Mouse (Mus musculus): Measurements from ENCODE around the gene Grrp1. TPM values are rescaled to one million over a fixed set of nuclear protein-coding genes. Genes with fewer than 3 reads are reported as not detected.
A peak's percentile ranks its signal among the peaks of the same experiment; 100 is the strongest.
"Not testable (repeated sequence)": the region's sequence is repeated elsewhere in the genome, so short reads cannot be mapped to it uniquely, and the experiment has no call there.

Grrp1 gene
- polyA plus RNA-seq, 1 experiment from 2014 or later = 9.2 TPM

- H3K36me3 ChIP-seq = peaks cover 26% of the 10 kb centered on the region
- H3K9me3 ChIP-seq (replicated peaks) = no peaks in the 10 kb centered on the region
- H3K27ac ChIP-seq = peak within 1 kb of the TSS; percentile 100
- H3K4me1 ChIP-seq = peaks cover 35% of the 10 kb centered on the region
- WGBS = under 1% methylated on average over 43 of the region's 43 CpGs
- peak within 1 kb of the TSS; percentile 64 for H3K4me3 ChIP-seq
- H3K27me3 ChIP-seq (ENCODE audit: low read depth, poor library complexity, severe bottlenecking) = peaks cover 1% of the 10 kb centered on the region; the same call in 1 of the 2 replicates
- peak; percentile 86 for DNase-seq (ENCODE audit: low spot score)
Measured at GRCm38 (mm10) chr4:134287575-134288025, 33.7 kb upstream of the Grrp1 start, which contains the start of gene Pdik1l. TSS of gene Pdik1l (minus strand) at chr4:134287895.

DNA sequence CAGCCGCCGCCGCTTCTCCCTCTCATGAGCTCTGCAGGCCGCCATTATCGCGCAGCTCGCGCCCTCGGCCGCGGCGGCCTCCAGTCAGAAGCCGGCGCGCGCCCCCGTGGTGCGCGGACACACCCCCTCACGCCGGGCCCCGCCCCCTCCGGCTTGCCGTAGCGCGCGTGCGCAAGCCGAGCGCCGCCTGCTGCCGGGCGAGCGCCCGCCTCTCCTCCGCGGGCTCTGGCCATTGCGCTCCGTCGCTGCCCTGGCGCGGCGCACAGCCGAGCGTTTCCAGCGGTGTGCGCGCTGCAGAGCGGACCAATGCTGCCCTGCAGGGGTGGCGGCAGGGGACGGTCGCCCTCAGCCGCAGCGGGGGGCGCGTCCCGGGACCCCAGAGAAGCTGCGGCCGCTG lies 33.3 kb upstream of the Grrp1 start:
- peaks cover 31% of the 10 kb centered on the region for H3K36me3 ChIP-seq
- peak; percentile 99 for DNase-seq (ENCODE audit: low spot score)
- H3K4me1 ChIP-seq = peaks cover 35% of the 10 kb centered on the region
- under 1% methylated on average over 57 of the region's 59 CpGs for WGBS
- H3K27ac ChIP-seq = peak overlapping the region; percentile 100
- H3K4me3 ChIP-seq = peak overlapping the region; percentile 64
- no peaks in the 10 kb centered on the region for H3K9me3 ChIP-seq (replicated peaks)
- H3K27me3 ChIP-seq (ENCODE audit: low read depth, poor library complexity, severe bottlenecking) = no peaks in the 10 kb centered on the region

DNA sequence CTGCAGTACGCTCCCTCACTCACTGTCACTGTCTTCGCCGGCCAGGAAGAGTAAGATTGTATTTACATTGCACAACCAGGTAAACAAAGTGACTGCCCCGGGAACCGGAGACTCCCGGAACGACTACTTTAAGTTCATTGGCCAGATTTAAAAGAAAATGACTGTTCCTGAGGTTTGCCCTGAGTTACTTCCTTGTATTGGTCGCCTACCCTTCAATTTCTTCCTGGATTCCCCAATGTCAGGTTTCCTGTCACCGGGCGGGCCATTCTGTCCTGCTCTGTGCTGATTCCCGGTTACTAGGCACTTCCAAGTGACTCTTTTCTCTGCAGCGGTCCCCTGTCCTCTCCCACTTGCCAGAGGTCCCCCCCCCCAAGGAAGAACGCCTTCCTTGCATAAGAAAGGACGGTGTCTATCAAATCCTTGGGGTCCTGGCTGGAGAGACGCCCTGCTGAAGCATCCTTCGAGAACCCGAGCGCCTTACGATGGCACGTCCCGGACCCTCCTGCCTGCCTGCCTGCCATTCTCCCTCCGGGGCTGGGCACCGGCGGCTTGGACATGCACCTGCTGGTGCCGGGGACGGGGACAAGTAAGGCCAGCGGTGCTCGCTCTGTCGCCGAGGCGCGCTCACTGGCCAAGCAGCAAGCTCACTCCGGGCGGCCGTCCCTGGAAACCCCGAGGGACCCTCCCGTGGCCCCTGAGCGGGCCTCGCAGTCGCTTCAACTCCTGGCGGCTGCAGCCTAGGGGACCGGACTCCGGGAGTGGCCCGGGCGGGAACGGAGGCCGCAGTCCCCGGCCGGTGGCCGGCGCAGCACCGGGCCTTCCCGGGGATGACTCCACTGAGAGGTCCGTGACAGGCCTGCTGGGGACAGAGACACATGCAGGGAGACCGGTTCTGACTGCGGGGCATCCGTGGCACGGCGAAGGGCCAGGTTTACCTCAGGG lies 32.6 kb upstream of the Grrp1 start:
- Histone ChIP-seq H3K4me1 (peaks cover 35% of the 10 kb centered on the region), H3K27ac (peak overlapping the region; percentile 100), H3K9me3 (replicated peaks) (no peaks in the 10 kb centered on the region), H3K27me3 (ENCODE audit: low read depth, poor library complexity, severe bottlenecking) (no peaks in the 10 kb centered on the region), H3K4me3 (peak overlapping the region; percentile 64), H3K36me3 (peaks cover 37% of the 10 kb centered on the region)
- 4% methylated on average over 59 of the region's 59 CpGs for WGBS
- no peak for DNase-seq (ENCODE audit: low spot score)

DNA sequence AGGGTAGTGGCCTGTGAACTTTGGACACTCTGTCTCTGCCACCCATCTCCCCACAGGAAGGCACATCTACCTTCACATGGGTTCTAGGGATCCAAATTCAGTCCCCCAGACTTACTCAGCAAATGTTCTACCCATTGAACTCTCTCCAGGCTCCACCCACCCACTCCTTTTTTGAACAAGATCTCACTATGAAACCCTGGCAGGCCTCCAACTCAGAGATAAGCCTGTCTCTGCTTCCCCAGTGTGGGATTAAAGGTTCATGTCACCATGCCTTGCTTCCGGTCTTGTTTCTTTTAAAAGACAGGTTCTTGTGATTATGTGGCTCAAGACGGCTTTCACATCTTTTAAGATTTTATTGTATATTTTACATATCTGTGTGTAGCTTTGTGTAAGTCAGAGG lies 31.0 kb upstream of the Grrp1 start:
- Histone ChIP-seq H3K4me3 (no peak overlapping the region), H3K9me3 (replicated peaks) (no peaks in the 10 kb centered on the region), H3K27me3 (ENCODE audit: low read depth, poor library complexity, severe bottlenecking) (no peaks in the 10 kb centered on the region), H3K4me1 (peaks cover 35% of the 10 kb centered on the region), H3K27ac (no peak overlapping the region), H3K36me3 (peaks cover 50% of the 10 kb centered on the region)
- DNase-seq (ENCODE audit: low spot score) = no peak
- WGBS = 98% methylated on average over 2 of the region's 2 CpGs

DNA sequence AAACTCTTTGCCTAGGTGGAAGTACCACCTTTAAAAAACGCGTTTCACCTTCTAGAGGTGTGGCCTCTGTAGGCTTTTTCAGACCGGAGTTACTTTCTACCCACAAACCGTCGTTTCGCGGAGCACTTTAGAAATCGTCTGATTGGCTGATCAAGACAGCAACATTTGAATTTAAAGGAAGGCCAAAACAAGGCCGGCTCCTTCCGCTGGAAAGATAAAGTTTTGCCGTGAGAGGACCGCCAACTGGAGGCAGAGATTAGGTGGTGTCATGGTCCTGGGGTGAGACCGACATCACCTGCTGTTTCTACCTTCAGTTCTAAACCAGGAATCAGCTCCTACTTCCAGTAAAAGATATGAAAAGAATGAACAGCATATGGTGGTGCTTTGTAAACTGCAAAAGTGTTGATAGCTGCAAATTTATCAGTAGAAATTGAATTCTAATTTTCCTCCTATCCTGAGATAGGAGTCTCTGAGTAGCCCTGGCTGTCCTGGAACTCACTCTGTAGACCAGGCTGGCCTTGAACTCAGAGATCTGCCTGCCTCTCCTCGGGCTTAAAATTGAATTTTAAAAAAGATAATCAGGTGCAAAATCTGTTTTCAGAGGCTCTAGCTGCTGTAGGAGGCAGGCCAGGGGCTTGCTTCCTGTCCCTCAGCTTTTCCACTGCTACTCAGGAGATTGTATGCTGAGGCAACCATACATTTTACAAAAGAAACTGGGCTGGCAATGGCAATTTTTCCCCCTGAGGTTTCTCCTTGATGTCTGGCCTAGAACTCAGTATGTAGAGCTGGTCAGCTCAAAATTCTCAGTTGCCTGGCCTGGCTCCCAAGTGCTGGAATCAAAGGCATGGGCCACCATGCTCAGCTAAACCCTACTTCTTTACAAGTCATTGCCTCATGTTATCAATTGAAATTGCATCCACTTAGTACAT lies 19.8 kb upstream of the Grrp1 start:
- Histone ChIP-seq H3K4me1 (peaks cover 14% of the 10 kb centered on the region), H3K36me3 (peaks cover 30% of the 10 kb centered on the region), H3K27me3 (ENCODE audit: low read depth, poor library complexity, severe bottlenecking) (no peaks in the 10 kb centered on the region), H3K9me3 (replicated peaks) (no peaks in the 10 kb centered on the region), H3K27ac (peak overlapping the region; percentile 30; the same call in 1 of the 2 replicates), H3K4me3 (peak overlapping the region; percentile 34)
- DNase-seq (ENCODE audit: low spot score) = no peak
- WGBS = 6% methylated on average over 14 of the region's 14 CpGs

DNA sequence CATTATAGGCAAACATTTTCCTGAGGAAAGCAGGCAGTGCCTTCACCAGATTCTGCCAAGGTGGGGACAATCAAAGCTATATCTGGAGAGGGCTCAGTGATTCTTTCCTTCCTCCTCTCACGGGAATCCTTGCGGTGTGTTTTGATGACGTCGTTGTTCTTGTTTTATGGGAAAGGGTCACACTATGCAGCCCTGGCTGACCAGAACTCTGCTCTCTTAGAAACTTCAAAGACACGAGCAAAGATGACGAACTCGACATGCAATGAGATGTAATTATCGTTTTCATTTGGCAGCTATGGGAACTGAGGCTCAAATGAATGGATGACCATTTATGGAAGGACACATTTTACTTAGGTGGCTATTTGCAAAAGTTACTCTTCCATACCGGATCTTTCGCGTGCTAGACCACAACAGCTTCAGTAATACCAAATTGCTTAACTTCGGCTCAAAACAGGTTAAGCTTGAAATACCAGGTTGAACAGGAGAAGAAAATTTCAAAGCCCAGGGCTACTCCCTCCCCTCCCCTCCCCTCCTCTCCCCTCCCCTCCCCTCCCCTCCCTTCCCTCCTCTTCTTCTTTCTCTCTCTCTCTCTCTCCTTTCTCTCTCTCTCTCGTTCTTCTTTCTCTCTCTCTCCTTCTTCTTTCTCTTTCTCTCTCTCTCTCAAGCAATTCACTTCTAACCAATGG lies 19.0 kb upstream of the Grrp1 start:
- no peak for DNase-seq (ENCODE audit: low spot score)
- H3K4me3 ChIP-seq = peak overlapping the region; percentile 34
- peaks cover 22% of the 10 kb centered on the region for H3K36me3 ChIP-seq
- peaks cover 14% of the 10 kb centered on the region for H3K4me1 ChIP-seq
- H3K27me3 ChIP-seq (ENCODE audit: low read depth, poor library complexity, severe bottlenecking) = no peaks in the 10 kb centered on the region
- WGBS = 27% methylated on average over 13 of the region's 13 CpGs
- H3K9me3 ChIP-seq (replicated peaks) = no peaks in the 10 kb centered on the region
- peak overlapping the region; percentile 30; the same call in 1 of the 2 replicates for H3K27ac ChIP-seq

DNA sequence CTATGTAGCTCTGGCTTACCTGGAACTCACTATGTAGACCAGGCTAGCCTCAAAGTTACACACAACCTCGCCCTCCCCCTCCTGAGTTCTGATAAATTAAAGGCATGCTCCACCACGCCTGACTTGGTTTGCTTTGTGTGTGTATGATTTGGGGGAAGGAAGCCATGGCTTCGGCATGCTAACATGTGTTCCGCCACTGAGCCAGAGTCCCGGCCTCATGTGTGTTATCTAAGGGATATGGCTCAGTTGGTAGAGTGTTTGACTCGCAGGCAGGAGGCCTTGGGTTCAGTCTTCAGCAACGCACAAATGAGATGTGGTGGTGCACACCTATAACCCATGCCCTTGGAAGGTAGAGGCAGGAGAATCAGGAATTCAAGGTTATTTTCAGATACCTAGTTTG lies 18.1 kb upstream of the Grrp1 start:
- H3K27me3 ChIP-seq (ENCODE audit: low read depth, poor library complexity, severe bottlenecking) = no peaks in the 10 kb centered on the region
- WGBS = 87% methylated on average over 7 of the region's 7 CpGs
- no peak overlapping the region for H3K4me3 ChIP-seq
- peaks cover 14% of the 10 kb centered on the region for H3K4me1 ChIP-seq
- H3K27ac ChIP-seq = no peak overlapping the region
- H3K36me3 ChIP-seq = peaks cover 13% of the 10 kb centered on the region
- no peaks in the 10 kb centered on the region for H3K9me3 ChIP-seq (replicated peaks)
- DNase-seq (ENCODE audit: low spot score) = no peak

- not testable (repeated sequence) for H3K27me3 ChIP-seq (ENCODE audit: low read depth, poor library complexity, severe bottlenecking)
Measured at GRCm38 (mm10) chr4:134269622-134270021, 15.7 kb upstream of the Grrp1 start.

GRCm38 (mm10) chr4:134268102-134268655 lies 14.3 kb upstream of the Grrp1 start:
- Histone ChIP-seq H3K27ac (no peak overlapping the region), H3K36me3 (no peaks in the 10 kb centered on the region), H3K9me3 (replicated peaks) (no peaks in the 10 kb centered on the region), H3K4me1 (peaks cover 7% of the 10 kb centered on the region), H3K4me3 (no peak overlapping the region), H3K27me3 (ENCODE audit: low read depth, poor library complexity, severe bottlenecking) (no peaks in the 10 kb centered on the region)
- no peak for DNase-seq (ENCODE audit: low spot score)
- 86% methylated on average over 19 of the region's 19 CpGs for WGBS

More at GRCm38 (mm10) chr4:134269622-134270021, 15.7 kb upstream of the Grrp1 start:
- H3K4me3 ChIP-seq; H3K36me3 ChIP-seq; H3K27ac ChIP-seq; DNase-seq (ENCODE audit: low spot score); H3K9me3 ChIP-seq (replicated peaks): not testable (repeated sequence)
- H3K4me1 ChIP-seq = peaks cover 14% of the 10 kb centered on the region

DNA sequence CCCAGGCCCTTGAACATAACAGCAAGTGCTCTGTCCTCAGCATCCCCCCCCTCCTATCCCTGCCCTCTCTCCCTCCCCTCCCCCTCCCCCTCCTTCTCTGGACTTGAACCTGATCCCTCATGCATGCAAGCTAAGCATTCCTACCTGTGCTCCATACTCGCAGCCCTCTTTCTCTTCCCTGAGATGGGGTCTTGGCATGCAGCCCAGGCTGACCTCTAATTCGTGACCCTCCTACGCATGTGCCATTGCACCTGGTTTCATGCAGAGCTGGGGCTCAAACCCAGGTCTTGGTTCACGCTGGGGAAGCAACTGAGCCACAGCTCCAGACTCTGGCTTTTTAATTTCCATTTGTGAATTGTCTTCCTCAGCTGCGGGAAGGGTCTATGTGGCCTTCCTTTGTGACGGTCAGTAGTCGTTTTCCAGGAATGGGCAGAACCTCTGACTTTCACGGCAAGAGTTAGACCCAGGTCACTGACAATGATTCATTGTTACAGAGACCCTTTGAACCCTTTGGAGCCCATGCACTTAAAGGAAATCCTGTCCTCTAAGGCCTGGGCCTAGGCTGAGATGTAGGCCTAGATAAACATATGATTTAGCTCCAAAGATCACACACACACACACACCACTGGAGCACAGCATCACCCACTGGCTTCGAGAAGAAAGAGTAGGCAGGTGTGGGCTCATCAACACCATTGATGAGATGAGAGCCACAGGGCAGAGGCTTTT lies 12.1 kb upstream of the Grrp1 start:
- no peaks in the 10 kb centered on the region for H3K27me3 ChIP-seq (ENCODE audit: low read depth, poor library complexity, severe bottlenecking)
- H3K9me3 ChIP-seq (replicated peaks) = no peaks in the 10 kb centered on the region
- 66% methylated on average over 9 of the region's 9 CpGs for WGBS
- no peak for DNase-seq (ENCODE audit: low spot score)
- no peak overlapping the region for H3K27ac ChIP-seq
- no peaks in the 10 kb centered on the region for H3K36me3 ChIP-seq
- H3K4me1 ChIP-seq = no peaks in the 10 kb centered on the region; the same call in 1 of the 2 replicates
- H3K4me3 ChIP-seq = no peak overlapping the region

- WGBS = 32% methylated on average over 6 of the region's 6 CpGs
- peak; percentile 71 for DNase-seq (ENCODE audit: low spot score)
- Histone ChIP-seq H3K4me3 (no peak overlapping the region), H3K27me3 (ENCODE audit: low read depth, poor library complexity, severe bottlenecking) (no peaks in the 10 kb centered on the region), H3K36me3 (no peaks in the 10 kb centered on the region), H3K27ac (no peak overlapping the region), H3K9me3 (replicated peaks) (no peaks in the 10 kb centered on the region), H3K4me1 (no peaks in the 10 kb centered on the region; the same call in 1 of the 2 replicates)
Measured at GRCm38 (mm10) chr4:134263191-134263590, 9.3 kb upstream of the Grrp1 start.
